Mouse (Mus musculus) macrophage (primary cell): Measurements from ENCODE around the gene Cdh15. TPM values are rescaled to one million over a fixed set of nuclear protein-coding genes. Genes with fewer than 3 reads are reported as not detected.

Source experiments
- H3K27ac ChIP-seq: fragments of 350-480 bp; formaldehyde crosslinking; 2 replicates; pipeline ENCODE4 v1.9.0; 2021
- H3K36me3 ChIP-seq: fragments of 350-480 bp; formaldehyde crosslinking; 2 replicates; pipeline ENCODE4 v1.9.0; 2021; ENCODE audit errors: inconsistent target
- H3K4me3 ChIP-seq: fragments of 350-480 bp; formaldehyde crosslinking; 2 replicates; pipeline ENCODE4 v1.9.0; 2021; ENCODE audit errors: inconsistent target
- H3K79me2 ChIP-seq: fragments of 350-480 bp; formaldehyde crosslinking; 2 replicates; pipeline ENCODE4 v1.9.0; 2021; ENCODE audit errors: inconsistent target
- WGBS: methylation state at CpG from one replicate; pipeline ENCODE4 v1.1.7; 2026; ENCODE audit warnings: inconsistent platforms; ENCODE audit not compliant: missing documents; 5-methylcytosine and 5-hydroxymethylcytosine counted together
- polyA plus RNA-seq: library from polyadenylated mRNA; stranded (reverse); fragments of 250-400 nt; gene quantifications from 3 replicates; pipeline ENCODE4 v1.2.4, GENCODE M21; 2018; ENCODE audit warnings: inconsistent platforms

Cdh15 gene
- polyA plus RNA-seq, 1 experiment from 2014 or later = not detected

DNA sequence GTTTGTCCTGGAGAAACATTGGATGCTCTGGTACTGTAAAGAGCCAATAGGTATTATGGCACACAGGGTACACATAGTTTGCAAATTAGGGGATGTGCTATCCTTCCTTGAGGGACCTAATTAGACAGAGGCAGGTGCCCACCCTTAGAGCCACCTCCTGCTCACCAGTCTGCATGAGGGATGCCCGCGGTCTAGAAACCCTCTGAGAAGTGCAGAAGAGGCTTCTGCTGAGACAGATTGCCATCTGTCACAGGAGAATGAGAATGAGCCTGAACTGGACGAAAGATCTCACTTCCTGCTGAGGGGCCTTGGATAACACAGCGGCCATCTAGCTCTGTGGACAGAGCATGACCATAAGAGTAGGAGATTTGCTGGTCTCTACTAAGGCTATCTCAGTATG, 65.1 kb downstream of the Cdh15 start:
- 90% methylated on average over 4 of the region's 4 CpGs for WGBS
- Histone ChIP-seq H3K27ac (peak overlapping the region; percentile 42), H3K36me3 (0 out of 2 replicates have a peak, but pooled peaks cover 8% of the 10 kb centered on the region), H3K79me2 (peaks cover 100% of the 10 kb centered on the region), H3K4me3 (no peak overlapping the region)

DNA sequence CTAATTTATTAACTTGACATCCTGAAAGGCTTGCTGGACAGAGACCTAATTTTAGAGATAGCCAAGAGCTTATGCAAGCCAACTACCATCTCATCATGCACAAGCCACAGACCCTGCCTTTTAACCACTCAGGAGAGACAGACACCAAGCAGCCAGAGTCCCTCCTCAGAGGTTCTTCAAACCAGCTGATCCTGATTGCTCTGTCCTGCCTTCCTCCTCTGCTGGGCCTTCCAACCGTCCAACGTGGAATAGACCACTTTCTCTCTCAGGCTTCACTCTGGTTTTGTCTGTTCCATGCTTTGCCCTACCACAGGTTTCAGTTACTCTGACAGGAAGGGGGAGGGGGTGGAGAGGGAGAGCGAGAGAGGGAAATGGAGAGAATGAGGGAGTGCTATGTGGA, 69.0 kb downstream of the Cdh15 start:
- WGBS = 3% methylated on average over 3 of the region's 3 CpGs
- Histone ChIP-seq H3K4me3 (no peak overlapping the region), H3K27ac (no peak overlapping the region), H3K79me2 (peaks cover 100% of the 10 kb centered on the region), H3K36me3 (no peaks in the 10 kb centered on the region)

Other genes starting within 250 kb of the Cdh15 start
- gene Galns, start 236.5 kb upstream of the Cdh15 start, polyA plus RNA-seq = 70.7 to 140 TPM (median 99.8 TPM) in 3 replicates
- 54.4 to 79.3 TPM (median 76.9 TPM) in 3 replicates for gene Trappc2l, start 236.3 kb upstream of the Cdh15 start, polyA plus RNA-seq
- gene Pabpn1l, start 225.2 kb upstream of the Cdh15 start, polyA plus RNA-seq = not detected in 3 replicates
- 0.87 to 1.4 TPM (median 1.0 TPM) in 3 replicates for gene Cbfa2t3, start 148.9 kb upstream of the Cdh15 start, polyA plus RNA-seq
- 4.1 to 7.3 TPM (median 4.6 TPM) in 3 replicates for gene Acsf3, start 72.5 kb upstream of the Cdh15 start, polyA plus RNA-seq
- 32.7 to 46.6 TPM (median 36.7 TPM) in 3 replicates for gene Ankrd11, start 194.3 kb downstream of the Cdh15 start, polyA plus RNA-seq
- gene Spg7, start 215.0 kb downstream of the Cdh15 start, polyA plus RNA-seq = 28.2 to 39.2 TPM (median 32.3 TPM) in 3 replicates